Mouse (Mus musculus) megakaryocyte, embryonic 14.5 days (primary cell): ENCODE measurements around the gene Cgref1.

Source experiments
- FLI1 ChIP-seq: IDR thresholded peaks from 2 replicates; pipeline ENCODE4 v1.6.1; 2012; ENCODE audit warnings: low read length, inconsistent platforms, mixed read lengths
- GATA1 ChIP-seq: IDR thresholded peaks from 3 replicates; pipeline ENCODE4 v1.6.1; 2012; ENCODE audit warnings: mixed read lengths, low read length, inconsistent platforms, borderline replicate concordance

- TF ChIP-seq GATA1 = no peak
- TF ChIP-seq FLI1 = no peak
These were observed 31.2 kb downstream of the Cgref1 start for GRCm38 (mm10) chr5:30914101-30914635.
